Mouse (Mus musculus) retina, postnatal 1 day (tissue): ENCODE measurements at regions not wholly inside any gene's neighbourhood (a gene's known extent, or its start where the extent isn't known, plus 50 kb on each side); places are given as distances from the start of the nearest gene placed in this dataset.
A peak's percentile ranks its signal among the peaks of the same experiment; 100 is the strongest.

Source experiments
- DNase-seq: peaks from one replicate; pipeline ENCODE4 v3.0.0-alpha.2; 2012

DNA sequence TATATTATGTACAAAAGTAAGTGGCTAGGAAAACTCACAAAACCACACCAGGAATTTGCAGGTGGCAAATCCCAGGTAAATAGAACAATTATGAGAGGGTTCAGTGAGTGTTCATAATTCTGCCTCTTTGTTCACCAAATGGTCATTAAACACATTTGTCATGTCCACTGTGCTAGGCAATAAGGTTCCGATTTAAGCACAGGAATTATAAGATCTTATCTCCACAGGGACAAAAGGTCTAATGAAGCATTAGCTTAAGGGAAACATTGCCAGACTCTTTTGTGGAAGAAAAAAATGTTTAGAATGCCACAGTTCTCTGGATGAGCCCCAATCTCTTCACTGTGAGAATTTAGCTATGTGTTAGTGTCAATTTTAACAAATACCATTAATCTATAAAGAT, 1383.6 kb upstream of the Slc7a12 start:
- DNase-seq: peak; percentile 29
